Mouse (Mus musculus) liver (tissue): ENCODE measurements around the gene Rfx4.

Experiments
- DNase-seq: peaks from one replicate; pipeline ENCODE4 v3.0.0-alpha.2; 2020; ENCODE audit warnings: mixed read lengths

Rfx4 gene

DNA sequence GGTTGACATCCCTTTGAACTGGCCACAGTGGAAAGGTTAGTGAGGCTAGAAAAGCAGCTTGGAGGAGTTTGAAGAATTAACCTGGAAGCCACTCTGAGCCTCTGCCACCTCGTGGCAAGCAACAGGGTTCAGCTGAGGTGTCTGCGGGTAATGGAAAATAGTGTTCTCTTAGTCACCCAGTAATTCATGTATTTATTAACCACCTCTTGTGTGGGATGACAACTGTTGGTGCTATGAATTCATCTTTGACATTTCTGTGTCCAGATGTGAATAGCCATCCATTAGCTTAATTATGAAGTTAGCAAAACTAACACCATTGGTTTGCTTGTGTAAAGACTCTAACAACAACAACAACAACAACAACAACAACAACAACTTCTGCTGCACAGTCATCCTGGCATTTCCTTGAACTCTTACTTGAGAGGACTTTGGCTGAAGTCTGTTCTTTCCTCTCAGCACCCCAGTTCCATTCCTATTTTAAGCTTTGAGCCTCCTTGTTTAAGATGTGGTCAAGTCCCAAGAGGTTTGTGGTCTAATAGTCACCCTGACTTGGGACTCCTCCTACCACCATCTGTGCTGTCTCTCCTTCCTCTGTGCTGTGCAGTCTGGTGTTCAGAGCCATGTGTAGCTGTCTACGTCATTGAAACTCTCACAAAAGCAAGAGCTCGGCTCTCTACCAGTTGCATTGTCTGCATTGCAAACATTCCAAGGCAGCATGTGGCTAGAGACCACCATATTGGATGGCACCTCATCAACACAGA lies 60.0 kb downstream of the Rfx4 start:
- no peak for DNase-seq

GRCm38 (mm10) chr10:84817086-84817869 lies 61.4 kb downstream of the Rfx4 start:
- no peak for DNase-seq

DNA sequence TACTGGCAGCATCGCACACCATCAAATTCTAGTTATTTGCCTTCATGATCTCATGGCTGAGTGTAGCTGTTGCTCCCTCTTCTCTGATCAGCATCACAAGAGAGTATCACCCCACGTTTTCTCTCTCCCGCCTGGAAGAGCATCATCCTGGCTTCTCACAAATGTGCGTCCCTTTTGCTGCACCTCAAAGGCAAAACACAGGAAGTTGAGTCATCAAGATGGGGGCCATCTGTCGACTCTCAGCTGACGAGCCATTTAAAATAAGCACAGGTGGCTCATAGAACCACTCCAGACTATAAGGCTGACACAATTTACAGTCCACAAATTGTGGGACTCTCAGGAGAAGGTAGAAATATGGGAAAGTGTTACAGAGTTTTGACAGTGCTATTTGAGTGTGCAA lies 63.8 kb downstream of the Rfx4 start:
- DNase-seq, result no peak

DNA sequence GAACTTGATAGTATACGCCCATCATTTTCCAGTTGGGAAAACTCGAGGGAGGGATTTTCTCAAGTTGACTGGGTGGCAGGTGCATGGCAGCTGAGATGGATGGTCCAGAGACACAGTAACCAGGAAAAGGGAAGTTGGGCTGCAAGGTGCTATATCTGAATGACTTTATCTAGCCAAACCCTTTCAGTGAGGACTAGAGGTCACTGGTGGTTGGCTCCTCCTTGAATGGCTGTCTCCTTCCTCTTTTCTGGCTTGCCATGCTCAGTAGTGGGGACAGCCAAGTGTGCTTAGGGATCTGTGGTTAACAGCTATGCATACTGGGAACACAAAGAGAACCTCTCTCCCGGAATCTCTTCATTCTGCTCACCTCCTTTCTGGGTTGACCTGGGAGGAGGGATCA lies 64.4 kb downstream of the Rfx4 start:
- DNase-seq, result no peak

- DNase-seq, result no peak
These were observed 66.9 kb downstream of the Rfx4 start for GRCm38 (mm10) chr10:84822741-84823151.

GRCm38 (mm10) chr10:84823621-84824020 lies 67.8 kb downstream of the Rfx4 start:
- DNase-seq, result no peak

- no peak for DNase-seq
These were observed 73.1 kb downstream of the Rfx4 start for GRCm38 (mm10) chr10:84829009-84829408.

DNA sequence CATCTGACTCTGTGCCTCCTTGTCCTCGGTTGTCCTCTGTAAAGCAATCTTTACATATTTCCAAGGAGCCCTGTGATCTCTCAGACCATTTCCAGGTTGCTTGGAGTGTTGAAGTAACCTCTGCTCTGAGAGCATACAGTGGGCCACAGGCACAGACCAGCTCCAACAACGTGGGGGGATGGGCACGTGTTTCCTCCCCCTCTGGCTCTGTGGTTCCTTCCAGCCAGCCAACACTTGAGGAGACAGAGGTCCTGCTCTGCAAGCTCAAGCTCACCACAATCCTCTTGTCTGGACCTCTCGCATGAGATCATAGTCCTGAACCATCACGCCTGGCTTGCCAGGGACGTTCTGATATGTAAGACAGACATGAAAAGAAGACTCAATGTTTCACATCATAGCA lies 79.7 kb downstream of the Rfx4 start:
- DNase-seq, result no peak

- no peak for DNase-seq
These were observed 80.2 kb downstream of the Rfx4 start for GRCm38 (mm10) chr10:84836104-84836503.

- DNase-seq, result no peak
These were observed 81.5 kb downstream of the Rfx4 start for GRCm38 (mm10) chr10:84837355-84837754.

DNA sequence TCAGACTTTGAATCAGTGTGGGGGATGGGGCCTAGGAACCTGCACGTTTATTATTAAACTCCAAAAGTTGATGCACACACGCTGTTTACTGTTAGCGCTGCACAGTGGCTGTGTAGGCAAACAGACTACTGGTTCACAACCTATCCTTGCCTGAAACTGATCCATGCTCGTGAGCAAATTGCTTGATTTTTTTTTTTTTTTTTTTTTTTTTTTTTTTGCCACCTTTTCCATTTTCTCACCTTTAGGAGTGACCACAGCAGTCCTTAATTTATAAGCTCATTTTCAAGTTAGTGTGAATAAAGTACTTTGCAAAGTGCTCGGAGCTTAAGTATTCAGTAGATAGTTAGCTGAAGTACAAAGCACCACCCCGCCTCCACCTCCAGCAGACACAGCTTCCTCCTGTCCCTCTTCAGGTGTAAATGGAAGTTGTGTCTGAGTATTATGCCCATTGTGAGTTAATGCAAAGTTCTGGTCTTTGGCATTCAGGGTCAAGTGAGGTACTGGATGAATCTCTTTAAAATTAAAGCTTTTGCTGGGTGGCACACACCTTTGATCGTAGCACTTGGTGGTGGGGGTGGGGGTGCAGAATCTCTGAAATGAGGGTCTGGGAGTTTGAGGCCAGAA lies 83.1 kb downstream of the Rfx4 start:
- DNase-seq, result no peak

GRCm38 (mm10) chr10:84846638-84847037 lies 90.8 kb downstream of the Rfx4 start:
- DNase-seq, result no peak

GRCm38 (mm10) chr10:84851981-84852979 lies 96.4 kb downstream of the Rfx4 start:
- DNase-seq, result no peak

- no peak for DNase-seq
These were observed 98.2 kb downstream of the Rfx4 start for GRCm38 (mm10) chr10:84854059-84854458.

DNA sequence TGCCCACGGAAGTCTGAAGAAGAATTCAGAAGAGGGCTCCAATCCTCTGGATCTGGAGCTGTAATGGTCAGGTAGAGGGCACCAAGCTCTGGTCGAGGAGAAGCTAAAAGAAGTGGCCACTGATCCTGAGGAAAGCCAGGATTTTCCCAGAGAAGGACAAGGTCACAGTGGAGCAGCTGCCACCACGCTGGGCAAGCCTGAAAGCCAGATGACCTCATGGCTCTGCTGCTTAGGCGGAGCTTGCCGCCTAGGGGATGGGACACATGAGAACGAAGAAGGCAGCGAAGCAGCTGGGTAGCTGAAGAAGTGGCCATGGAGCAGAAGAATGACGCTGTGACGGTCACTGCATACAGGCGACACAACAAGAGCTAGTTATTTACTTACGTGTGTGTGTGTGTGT lies 99.6 kb downstream of the Rfx4 start:
- DNase-seq, result no peak

DNA sequence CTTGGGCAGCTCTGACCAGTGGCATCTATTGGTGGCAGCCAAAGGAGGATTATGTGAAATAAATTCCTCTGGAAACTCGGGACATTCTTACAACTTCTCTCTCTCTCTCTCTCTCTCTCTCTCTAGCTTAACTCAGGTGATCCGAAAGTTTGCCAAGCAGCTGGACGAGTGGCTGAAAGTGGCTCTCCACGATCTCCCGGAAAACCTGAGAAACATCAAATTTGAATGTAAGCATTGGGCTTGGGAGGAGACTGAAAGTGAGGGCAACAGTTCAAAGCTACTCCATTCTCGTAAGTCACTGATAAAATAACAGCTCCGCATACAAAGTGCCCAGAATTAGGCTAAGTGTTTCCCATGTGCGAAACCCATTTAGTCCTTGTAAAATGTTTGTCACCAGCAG lies 102.5 kb downstream of the Rfx4 start:
- DNase-seq, result no peak

GRCm38 (mm10) chr10:84858806-84859496 lies 103.1 kb downstream of the Rfx4 start:
- DNase-seq, result no peak

DNA sequence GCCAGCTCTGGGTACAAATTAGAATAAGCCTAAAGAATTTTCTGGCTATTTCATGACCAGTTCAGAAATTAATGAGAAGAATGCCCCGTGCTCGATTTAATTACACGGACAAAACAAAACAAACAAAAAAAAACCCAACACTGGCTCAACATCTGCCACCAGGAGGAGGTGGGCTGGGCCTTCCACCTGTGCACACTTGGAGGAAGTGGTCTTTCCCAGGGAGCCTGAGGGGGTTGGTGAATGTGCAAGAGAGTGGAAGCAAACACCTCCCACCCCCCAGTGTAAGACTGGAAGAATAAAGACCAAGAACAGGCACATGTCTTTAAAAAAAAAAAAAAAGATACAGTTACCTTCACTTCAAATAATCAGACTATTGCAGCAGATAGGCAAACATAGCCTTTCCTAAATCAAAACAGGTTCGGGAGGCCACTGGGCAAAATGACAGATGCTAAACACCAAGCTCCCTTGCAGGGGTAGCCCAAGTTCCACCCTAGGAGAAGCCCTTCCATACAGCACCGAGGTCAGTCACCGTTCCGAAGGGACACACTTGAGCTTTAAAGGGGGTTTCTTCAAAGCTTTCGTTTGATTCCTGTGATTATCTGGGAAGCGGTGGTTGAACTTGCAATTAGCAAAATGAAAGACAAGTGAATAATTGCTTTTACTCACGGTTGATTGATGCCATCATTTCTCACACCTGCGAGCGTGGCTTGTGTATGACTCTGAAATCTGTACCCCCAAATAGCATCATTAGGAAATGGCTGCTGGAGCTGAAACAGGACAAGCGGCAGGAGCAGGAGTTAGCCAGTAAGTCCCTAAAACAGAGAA lies 103.9 kb downstream of the Rfx4 start:
- DNase-seq, result no peak

GRCm38 (mm10) chr10:84863488-84863887 lies 107.6 kb downstream of the Rfx4 start:
- no peak for DNase-seq

DNA sequence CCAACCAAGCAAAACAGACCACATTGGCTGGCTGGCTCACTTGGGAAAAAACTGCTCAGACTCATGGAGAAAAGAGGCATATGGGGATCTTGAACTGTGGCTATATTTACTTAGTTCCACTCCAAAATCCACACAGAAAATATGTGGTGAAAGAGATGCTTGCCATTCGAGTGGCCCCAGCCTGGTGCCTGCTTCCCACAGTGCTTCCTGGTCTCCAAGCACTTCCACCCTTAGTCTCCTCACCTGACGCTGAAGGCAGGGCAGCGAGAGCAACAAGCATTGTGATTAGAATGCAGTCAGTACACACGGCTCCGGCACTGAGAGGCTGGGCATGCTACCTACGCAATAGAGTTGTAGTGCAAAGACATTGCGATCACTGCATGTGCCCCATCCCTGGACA lies 111.7 kb downstream of the Rfx4 start:
- DNase-seq, result no peak

DNA sequence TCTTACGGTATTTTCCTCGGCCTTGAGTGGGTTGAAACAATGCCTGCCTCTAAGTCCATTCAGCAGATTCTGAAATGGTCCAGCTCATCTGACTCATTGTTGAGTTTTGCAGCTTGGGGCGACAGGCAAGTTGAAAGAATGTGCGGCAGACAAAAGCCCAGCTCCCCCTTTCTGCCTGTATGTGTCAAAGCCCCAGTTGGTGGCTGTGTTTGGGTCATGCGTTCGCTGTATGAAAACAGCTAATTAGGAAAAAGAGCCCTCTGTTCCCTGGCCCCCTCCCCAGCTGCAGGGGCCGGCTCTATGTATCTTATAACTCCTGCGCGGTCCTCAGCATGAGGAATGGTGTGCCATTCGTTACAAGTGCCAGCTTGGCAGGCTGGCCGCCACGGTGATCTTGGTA lies 115.4 kb downstream of the Rfx4 start:
- DNase-seq, result no peak
